Mouse (Mus musculus): ENCODE measurements around the gene Zfp385a. TPM values are rescaled to one million over a fixed set of nuclear protein-coding genes. Genes with fewer than 3 reads are reported as not detected.

The Zfp385a gene
- total and polyA plus RNA-seq, 3 experiments: 4.4 to 54.0 TPM; not detected in 1

GRCm38 (mm10) chr15:103300560-103300959 lies 39.3 kb downstream of the Zfp385a start:
- Histone ChIP-seq H3K36me3 (ENCODE audit: control insufficient read depth in 1 of 2, insufficient read depth in 2 of 2, low read length in 2 of 2) (no peaks in the 10 kb centered on the region), H3K4me1 (ENCODE audit: control insufficient read depth in 1 of 2, insufficient read depth in 2 of 2, low read length in 2 of 2) (no peaks in the 10 kb centered on the region; a peak in 1 of 4 replicates), H3K27ac (ENCODE audit: control insufficient read depth, low read depth, low read length) (no peak overlapping the region), H3K4me3 (ENCODE audit: control insufficient read depth in 1 of 2, insufficient read depth in 1 of 2, low read depth in 2 of 2, low read length in 2 of 2) (no peak overlapping the region), H3K9me3 (replicated peaks; ENCODE audit: insufficient read depth, low read length) (no peaks in the 10 kb centered on the region), H3K27me3 (ENCODE audit: control insufficient read depth in 1 of 2, insufficient read depth in 2 of 2, low read length in 2 of 2) (no peaks in the 10 kb centered on the region), H3K9ac (ENCODE audit: control insufficient read depth, low read depth, low read length, poor library complexity, severe bottlenecking) (no peak overlapping the region), H3K79me2 (ENCODE audit: control insufficient read depth, insufficient read depth, low read length, poor library complexity) (no peaks in the 10 kb centered on the region)
- no peak for DNase-seq (ENCODE audit: low read depth, low spot score)
- TF ChIP-seq ETS1 (IDR thresholded peaks at IDR 0.05; ENCODE audit: low read depth, low read length) (no peak), JUND (IDR thresholded peaks at IDR 0.05; ENCODE audit: low read depth, low read length) (no peak), MAX (IDR thresholded peaks at IDR 0.05; ENCODE audit: low read length) (no peak), BHLHE40 (IDR thresholded peaks at IDR 0.05; ENCODE audit: borderline replicate concordance, low read depth, low read length) (no peak), POLR2AphosphoS5 (IDR thresholded peaks at IDR 0.05; ENCODE audit: borderline replicate concordance, low read depth, low read length) (no peak), NELFE (IDR thresholded peaks at IDR 0.05; ENCODE audit: low read depth, low read length) (no peak), ZKSCAN1 (IDR thresholded peaks at IDR 0.05; ENCODE audit: low read depth, low read length) (no peak), USF2 (IDR thresholded peaks at IDR 0.05; ENCODE audit: borderline replicate concordance in 1 of 2, insufficient read depth in 1 of 2, low read depth in 1 of 2, low read length in 2 of 2) (no peak), E2F4 (IDR thresholded peaks at IDR 0.05; ENCODE audit: borderline replicate concordance, low read depth, low read length) (no peak), SMC3 (IDR thresholded peaks at IDR 0.05; ENCODE audit: low read depth, low read length) (no peak), POLR2A (IDR thresholded peaks at IDR 0.05; ENCODE audit: control insufficient read depth in 1 of 2, insufficient read depth in 1 of 2, low read depth in 1 of 2, low read length in 2 of 2, poor library complexity in 1 of 2) (no peak), TCF12 (IDR thresholded peaks at IDR 0.05; ENCODE audit: low read depth, low read length) (no peak)

- no peaks in the 10 kb centered on the region for H3K4me1 ChIP-seq (ENCODE audit: control insufficient read depth in 1 of 2, insufficient read depth in 2 of 2, low read length in 2 of 2)
- no peak for DNase-seq (ENCODE audit: low read depth, low spot score)
- H3K27ac ChIP-seq (ENCODE audit: control insufficient read depth, low read depth, low read length): no peak overlapping the region
- H3K79me2 ChIP-seq (ENCODE audit: control insufficient read depth, insufficient read depth, low read length, poor library complexity): no peaks in the 10 kb centered on the region
- H3K4me3 ChIP-seq (ENCODE audit: control insufficient read depth in 1 of 2, insufficient read depth in 1 of 2, low read depth in 2 of 2, low read length in 2 of 2): no peak overlapping the region
- H3K36me3 ChIP-seq (ENCODE audit: control insufficient read depth in 1 of 2, insufficient read depth in 2 of 2, low read length in 2 of 2): no peaks in the 10 kb centered on the region
- TF ChIP-seq MXI1 (IDR thresholded peaks at IDR 0.05; ENCODE audit: low read depth, low read length) (no peak), MEF2A (IDR thresholded peaks at IDR 0.05; ENCODE audit: extremely low read depth, insufficient replicate concordance, low read depth, low read length, poor library complexity, severe bottlenecking) (no peak), TBP (IDR thresholded peaks at IDR 0.05; ENCODE audit: low read depth, low read length) (no peak), TAL1 (IDR thresholded peaks at IDR 0.05; ENCODE audit: low read length) (no peak), E2F4 (IDR thresholded peaks at IDR 0.05; ENCODE audit: borderline replicate concordance, low read depth, low read length) (no peak), RCOR1 (IDR thresholded peaks at IDR 0.05; ENCODE audit: low read depth, low read length) (no peak), ZNF384 (IDR thresholded peaks at IDR 0.05; ENCODE audit: low read depth, low read length) (no peak), KAT2A (conservative IDR thresholded peaks at IDR 0.05; ENCODE audit: low read depth, low read length) (no peak), MAX (IDR thresholded peaks at IDR 0.05; ENCODE audit: low read length) (no peak), MAZ (IDR thresholded peaks at IDR 0.05; ENCODE audit: low read depth, low read length) (no peak), NELFE (IDR thresholded peaks at IDR 0.05; ENCODE audit: low read depth, low read length) (no peak)
- H3K27me3 ChIP-seq (ENCODE audit: control insufficient read depth in 1 of 2, insufficient read depth in 2 of 2, low read length in 2 of 2): no peaks in the 10 kb centered on the region
- H3K9ac ChIP-seq (ENCODE audit: control insufficient read depth, low read depth, low read length, poor library complexity, severe bottlenecking): no peak overlapping the region
- no peaks in the 10 kb centered on the region for H3K9me3 ChIP-seq (replicated peaks; ENCODE audit: insufficient read depth, low read length)
These were observed 39.8 kb downstream of the Zfp385a start for GRCm38 (mm10) chr15:103300067-103300471.

Data from MEL (cell line).